Mouse (Mus musculus) CD8-positive naive resting alpha-beta T cell, adult 2 months (primary cell): ENCODE results near the gene Slc25a39.

Experiments
- DNase-seq, 2 experiments: peaks; one replicate each; pipeline ENCODE4 v3.0.0; 2022; ENCODE audit warnings: low read depth in 2 of 2, low spot score in 2 of 2

Slc25a39 gene

GRCm38 (mm10) chr11:102437120-102438061 lies 29.6 kb upstream of the Slc25a39 start:
- no peak for DNase-seq

- DNase-seq, result no peak
These were observed 28.7 kb upstream of the Slc25a39 start for GRCm38 (mm10) chr11:102436471-102436790.

- DNase-seq, result no peak
These were observed 28.2 kb upstream of the Slc25a39 start for GRCm38 (mm10) chr11:102435754-102436470.

- no peak for DNase-seq
These were observed 27.3 kb upstream of the Slc25a39 start for GRCm38 (mm10) chr11:102434816-102435705.

- DNase-seq, result peak; percentile 78 to 82
These were observed 26.7 kb upstream of the Slc25a39 start for GRCm38 (mm10) chr11:102434406-102434805.

GRCm38 (mm10) chr11:102433866-102434265 lies 26.1 kb upstream of the Slc25a39 start:
- no peak for DNase-seq

GRCm38 (mm10) chr11:102432896-102433295 lies 25.1 kb upstream of the Slc25a39 start:
- no peak for DNase-seq

GRCm38 (mm10) chr11:102432115-102432843 lies 24.5 kb upstream of the Slc25a39 start:
- DNase-seq, result no peak

GRCm38 (mm10) chr11:102431728-102432114 lies 24.0 kb upstream of the Slc25a39 start:
- DNase-seq, result no peak

- peak; percentile 64 to 80 for DNase-seq
These were observed 23.4 kb upstream of the Slc25a39 start for GRCm38 (mm10) chr11:102431018-102431645.

GRCm38 (mm10) chr11:102430121-102431017 lies 22.6 kb upstream of the Slc25a39 start, which contains the start of gene Grn:
Gene Grn, plus strand, starts transcription at chr11:102430315.
- peak; percentile 45 to 63 for DNase-seq

- DNase-seq, result no peak
These were observed 21.8 kb upstream of the Slc25a39 start for GRCm38 (mm10) chr11:102429551-102429950.

- no peak for DNase-seq
These were observed 21.3 kb upstream of the Slc25a39 start for GRCm38 (mm10) chr11:102428981-102429540.

- no peak for DNase-seq
These were observed 18.0 kb upstream of the Slc25a39 start for GRCm38 (mm10) chr11:102425555-102426316.

GRCm38 (mm10) chr11:102424666-102425065 lies 16.9 kb upstream of the Slc25a39 start:
- no peak for DNase-seq

GRCm38 (mm10) chr11:102421559-102421958 lies 13.8 kb upstream of the Slc25a39 start:
- no peak for DNase-seq

GRCm38 (mm10) chr11:102418887-102419286 lies 11.1 kb upstream of the Slc25a39 start:
- no peak for DNase-seq

GRCm38 (mm10) chr11:102417160-102417559 lies 9.4 kb upstream of the Slc25a39 start:
- no peak for DNase-seq
